Comparison of ENCODE assay signal across 14 mouse cellular contexts in genomic region chr9:99306226-99306625, GRCm38 (mm10). TPM values are rescaled to one million over a fixed set of nuclear protein-coding genes. Genes with fewer than 3 reads are reported as not detected.
"Had no signal": no experiment of that assay in that cellular context is flagged by ENCODE, and none has a peak within 500 bp of the region (broad histone marks: within the 10 kb centered on the region; RNA-seq: fewer than 3 reads in every experiment).

No protein-coding gene starts in this region.

- H3K4me1 ChIP-seq: liver, embryonic 13.5 days; lung, embryonic 15.5 days; megakaryocyte, embryonic 14.5 days; midbrain, embryonic 10.5 days; midbrain, embryonic 13.5 days; neural tube, embryonic 13.5 days had no signal

- DNase-seq: kidney, adult 2 months; kidney, postnatal 25 days; layer of hippocampus, postnatal 36 days; liver, embryonic 13.5 days; thymus, postnatal 25 days had no signal

- H3K27ac ChIP-seq: kidney, postnatal 0 days; left cerebral cortex, adult 2 months; liver, embryonic 13.5 days; lung, embryonic 15.5 days; midbrain, embryonic 10.5 days; midbrain, embryonic 13.5 days; neural tube, embryonic 13.5 days had no signal

- H3K27me3 ChIP-seq: liver, embryonic 13.5 days; lung, embryonic 15.5 days; megakaryocyte, embryonic 14.5 days; midbrain, embryonic 13.5 days; neural tube, embryonic 13.5 days had no signal

- H3K36me3 ChIP-seq: lung, embryonic 15.5 days had no signal

- H3K4me3 ChIP-seq: left cerebral cortex, adult 2 months; liver, embryonic 13.5 days; lung, embryonic 15.5 days; megakaryocyte, embryonic 14.5 days; midbrain, embryonic 10.5 days; midbrain, embryonic 13.5 days; myocyte; neural tube, embryonic 13.5 days had no signal

- H3K9me3 ChIP-seq: liver, embryonic 13.5 days; lung, embryonic 15.5 days; megakaryocyte, embryonic 14.5 days; midbrain, embryonic 10.5 days; midbrain, embryonic 13.5 days; neural tube, embryonic 13.5 days had no signal

RNA-seq across cellular contexts. Expression of gene Esyt3, which starts 52.1 kb away (rescaled TPM):
- total RNA-seq: monocyte, adult 5-6 weeks had no signal
